Mouse (Mus musculus) v-Abl transformed pro-B cells (cell line): ENCODE results near the gene Gm11487.
"Not testable (repeated sequence)": the region's sequence is repeated elsewhere in the genome, so short reads cannot be mapped to it uniquely, and the experiment has no call there.

Experiments used
- in situ Hi-C, 2 experiments: fragments of 400-800 bp; cut with MboI; formaldehyde crosslinking; loops; one replicate each; pipeline ENCODE4 v1.15.1; 2025; ENCODE audit not compliant: unreplicated experiment in 2 of 2

Gene Gm11487

GRCm38 (mm10) chr4:73404972-73405371 is at the start of gene Gm11487:
Gene Gm11487 (minus strand): TSS chr4:73405072.
- in situ Hi-C loops = not testable (repeated sequence)

DNA sequence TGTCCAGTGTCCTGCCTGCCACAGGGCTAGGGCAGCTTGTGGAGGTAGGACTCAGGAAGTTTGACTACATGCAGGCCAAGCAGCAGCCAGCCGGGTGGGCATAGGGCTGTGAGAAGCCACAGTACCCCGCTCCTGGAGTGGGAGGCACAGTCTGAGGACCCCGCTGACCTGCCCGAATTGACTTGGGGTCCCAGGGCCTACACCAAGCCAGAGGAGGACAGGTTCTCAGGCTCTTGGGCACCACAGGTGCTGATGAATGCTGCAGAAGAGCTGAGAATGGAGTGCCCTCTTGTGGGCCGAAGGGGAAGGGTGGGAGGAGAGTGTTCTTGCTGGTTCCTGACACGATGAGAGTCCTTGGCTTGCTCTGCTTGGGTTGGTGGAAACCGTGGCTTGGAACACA is 39.8 kb upstream of the Gm11487 start:
- in situ Hi-C loops = no loop called here

GRCm38 (mm10) chr4:73442568-73442967 is 37.7 kb upstream of the Gm11487 start:
- in situ Hi-C loops = no loop called here

- in situ Hi-C loops = no loop called here
These were observed 21.0 kb upstream of the Gm11487 start for GRCm38 (mm10) chr4:73425903-73426302.

GRCm38 (mm10) chr4:73423049-73423448 is 18.2 kb upstream of the Gm11487 start:
- in situ Hi-C loops = no loop called here

GRCm38 (mm10) chr4:73366534-73366933 is 38.3 kb downstream of the Gm11487 start:
- in situ Hi-C loops = no loop called here
